Mouse (Mus musculus) heart, embryonic 12.5 days (tissue): ENCODE measurements at regions not wholly inside any gene's neighbourhood (a gene's known extent, or its start where the extent isn't known, plus 50 kb on each side); places are given as distances from the start of the nearest gene placed in this dataset.

Experiments
- ATAC-seq: fragments of 200-750 bp; cut with Nextera tagmentation; 2 replicates; pipeline ENCODE4 v1.8.0; 2017; ENCODE audit warnings: moderate TSS enrichment, moderate library complexity; ENCODE audit not compliant: insufficient number of reproducible peaks, low FRiP score
- H3K27ac ChIP-seq: fragments of 300-500 bp; sonication (generic); 2 replicates; pipeline ENCODE4 v1.5.1; 2016; ENCODE audit warnings: mild to moderate bottlenecking, moderate library complexity; ENCODE audit not compliant: poor library complexity, severe bottlenecking
- H3K27me3 ChIP-seq: fragments of 300-500 bp; sonication (generic); replicated peaks from 2 replicates; pipeline ENCODE4 v1.6.1; 2016; ENCODE audit warnings: mild to moderate bottlenecking, moderate library complexity
- H3K36me3 ChIP-seq: fragments of 300-500 bp; sonication (generic); 2 replicates; pipeline ENCODE4 v1.6.1; 2016; ENCODE audit warnings: mild to moderate bottlenecking, moderate library complexity
- H3K4me1 ChIP-seq: fragments of 300-500 bp; sonication (generic); replicated peaks from 2 replicates; pipeline ENCODE4 v1.6.1; 2016; ENCODE audit warnings: mild to moderate bottlenecking
- H3K4me2 ChIP-seq: fragments of 300-500 bp; sonication (generic); 2 replicates; pipeline ENCODE4 v1.6.1; 2016; ENCODE audit warnings: mild to moderate bottlenecking, moderate library complexity
- H3K4me3 ChIP-seq: fragments of 300-500 bp; sonication (generic); 2 replicates; pipeline ENCODE4 v1.5.1; 2016; ENCODE audit warnings: mild to moderate bottlenecking
- H3K9ac ChIP-seq: fragments of 300-500 bp; sonication (generic); 2 replicates; pipeline ENCODE4 v1.6.1; 2016; ENCODE audit warnings: mild to moderate bottlenecking, moderate library complexity
- H3K9me3 ChIP-seq: fragments of 300-500 bp; sonication (generic); replicated peaks from 2 replicates; pipeline ENCODE4 v1.6.1; 2016; ENCODE audit warnings: mild to moderate bottlenecking, moderate library complexity
- WGBS: fragments of 180-500 bp; shearing (Covaris S2); methylation state at CpG from one replicate; pipeline ENCODE4 v1.1.7; 2016; 5-methylcytosine and 5-hydroxymethylcytosine counted together

GRCm38 (mm10) chr2:33939836-33940235 lies 52.1 kb upstream of the Mvb12b start:
- Histone ChIP-seq H3K36me3 (no peaks in the 10 kb centered on the region), H3K9me3 (peaks cover 4% of the 10 kb centered on the region; the same call in 1 of the 2 replicates), H3K4me2 (no peak overlapping the region), H3K9ac (no peak overlapping the region), H3K4me1 (no peaks in the 10 kb centered on the region; the same call in 1 of the 2 replicates), H3K27me3 (0 out of 2 replicates have a peak, but pooled peaks cover 6% of the 10 kb centered on the region), H3K27ac (no peak overlapping the region), H3K4me3 (no peak overlapping the region)
- 87% methylated on average over 4 of the region's 4 CpGs for WGBS
- ATAC-seq, result no peak
